Mouse (Mus musculus) erythroblast, embryonic 14.5 days (primary cell): ENCODE results near the gene Clec2g. TPM values are rescaled to one million over a fixed set of nuclear protein-coding genes. Genes with fewer than 3 reads are reported as not detected.
"Not testable (repeated sequence)": the region's sequence is repeated elsewhere in the genome, so short reads cannot be mapped to it uniquely, and the experiment has no call there.

Experiments used
- H3K27me3 ChIP-seq: 2 replicates; pipeline ENCODE4 v1.6.1; 2012; ENCODE audit warnings: inconsistent platforms; ENCODE audit not compliant: control insufficient read depth
- H3K36me3 ChIP-seq: 2 replicates; pipeline ENCODE4 v1.6.1; 2012; ENCODE audit warnings: mild to moderate bottlenecking, inconsistent platforms; ENCODE audit not compliant: control insufficient read depth
- H3K4me1 ChIP-seq: 2 replicates; pipeline ENCODE4 v1.6.1; 2012; ENCODE audit warnings: inconsistent platforms; ENCODE audit not compliant: control insufficient read depth
- H3K4me3 ChIP-seq: replicated peaks from 2 replicates; pipeline ENCODE3; 2012; ENCODE audit warnings: moderate library complexity, mild to moderate bottlenecking, inconsistent platforms
- H3K9me3 ChIP-seq: 2 replicates; pipeline ENCODE4 v1.6.1; 2012; ENCODE audit warnings: low read length, inconsistent platforms, mixed read lengths; ENCODE audit not compliant: control insufficient read depth
- GATA1 ChIP-seq: IDR thresholded peaks from 2 replicates; pipeline ENCODE4 v1.6.1; 2012; ENCODE audit warnings: low read length, inconsistent platforms, mixed read lengths
- TAL1 ChIP-seq: IDR thresholded peaks from 3 replicates; pipeline ENCODE4 v1.6.1; 2012; ENCODE audit warnings: low read length, inconsistent platforms, mixed read lengths
- polyA plus RNA-seq: library from polyadenylated mRNA; stranded (reverse); fragments of >175 nt; gene quantifications from 2 replicates; pipeline ENCODE4 v1.2.3, GENCODE M21; 2012

The Clec2g gene
- polyA plus RNA-seq, 1 experiment = not detected

- H3K4me3 ChIP-seq = no peak overlapping the region
- no peaks in the 10 kb centered on the region for H3K4me1 ChIP-seq
- H3K27me3 ChIP-seq = no peaks in the 10 kb centered on the region
- no peak for TF ChIP-seq GATA1
- no peaks in the 10 kb centered on the region for H3K36me3 ChIP-seq
- no peaks in the 10 kb centered on the region for H3K9me3 ChIP-seq
These were observed 37.3 kb downstream of the Clec2g start for GRCm38 (mm10) chr6:128971394-128972039.

GRCm38 (mm10) chr6:128972156-128972555 lies 38.0 kb downstream of the Clec2g start:
- Histone ChIP-seq H3K36me3 (no peaks in the 10 kb centered on the region), H3K4me1 (no peaks in the 10 kb centered on the region), H3K9me3 (no peaks in the 10 kb centered on the region), H3K27me3 (no peaks in the 10 kb centered on the region), H3K4me3 (no peak overlapping the region)
- no peak for TF ChIP-seq GATA1
- TF ChIP-seq TAL1 = no peak

- no peaks in the 10 kb centered on the region for H3K27me3 ChIP-seq
- no peaks in the 10 kb centered on the region for H3K9me3 ChIP-seq
- TF ChIP-seq TAL1 = no peak
- no peak for TF ChIP-seq GATA1
- H3K36me3 ChIP-seq = no peaks in the 10 kb centered on the region
- H3K4me1 ChIP-seq = no peaks in the 10 kb centered on the region
- H3K4me3 ChIP-seq = no peak overlapping the region
These were observed 38.7 kb downstream of the Clec2g start for GRCm38 (mm10) chr6:128972687-128973438.

- Histone ChIP-seq H3K36me3 (no peaks in the 10 kb centered on the region), H3K9me3 (no peaks in the 10 kb centered on the region), H3K4me3 (no peak overlapping the region), H3K27me3 (no peaks in the 10 kb centered on the region), H3K4me1 (no peaks in the 10 kb centered on the region)
- no peak for TF ChIP-seq TAL1
- no peak for TF ChIP-seq GATA1
These were observed 39.2 kb downstream of the Clec2g start for GRCm38 (mm10) chr6:128973439-128973697.

- not testable (repeated sequence) for H3K36me3 ChIP-seq, H3K27me3 ChIP-seq, H3K4me1 ChIP-seq, H3K9me3 ChIP-seq, H3K4me3 ChIP-seq
These were observed 40.7 kb downstream of the Clec2g start for GRCm38 (mm10) chr6:128974850-128975249.

GRCm38 (mm10) chr6:128976194-128976593 lies 42.0 kb downstream of the Clec2g start:
- H3K27me3 ChIP-seq = no peaks in the 10 kb centered on the region
- TF ChIP-seq GATA1 (no peak), TAL1 (no peak)
- H3K4me3 ChIP-seq = no peak overlapping the region
- H3K9me3 ChIP-seq = no peaks in the 10 kb centered on the region
- H3K4me1 ChIP-seq = no peaks in the 10 kb centered on the region
- no peaks in the 10 kb centered on the region for H3K36me3 ChIP-seq

GRCm38 (mm10) chr6:128981951-128982541 lies 47.9 kb downstream of the Clec2g start:
- not testable (repeated sequence) for H3K27me3 ChIP-seq, H3K9me3 ChIP-seq, H3K4me3 ChIP-seq, H3K4me1 ChIP-seq, H3K36me3 ChIP-seq

GRCm38 (mm10) chr6:128992337-128992736 lies 58.2 kb downstream of the Clec2g start:
- TF ChIP-seq TAL1 (no peak), GATA1 (no peak)
- Histone ChIP-seq H3K36me3 (no peaks in the 10 kb centered on the region), H3K27me3 (no peaks in the 10 kb centered on the region), H3K4me1 (no peaks in the 10 kb centered on the region), H3K4me3 (no peak overlapping the region), H3K9me3 (no peaks in the 10 kb centered on the region)

GRCm38 (mm10) chr6:128992753-128993152 lies 58.6 kb downstream of the Clec2g start:
- TF ChIP-seq GATA1 (no peak), TAL1 (no peak)
- H3K9me3 ChIP-seq = no peaks in the 10 kb centered on the region
- H3K4me3 ChIP-seq = no peak overlapping the region
- no peaks in the 10 kb centered on the region for H3K36me3 ChIP-seq
- H3K4me1 ChIP-seq = no peaks in the 10 kb centered on the region
- no peaks in the 10 kb centered on the region for H3K27me3 ChIP-seq

- Histone ChIP-seq H3K36me3 (no peaks in the 10 kb centered on the region), H3K4me3 (no peak overlapping the region), H3K27me3 (no peaks in the 10 kb centered on the region), H3K4me1 (no peaks in the 10 kb centered on the region), H3K9me3 (no peaks in the 10 kb centered on the region)
- TF ChIP-seq GATA1 (no peak), TAL1 (no peak)
These were observed 59.0 kb downstream of the Clec2g start for GRCm38 (mm10) chr6:128993221-128993620.
